Mouse (Mus musculus) MEL (cell line): ENCODE measurements around the gene Pgls.

Experiments used
- CHD1 ChIP-seq: IDR thresholded peaks from 2 replicates; pipeline ENCODE4 v1.6.1; 2012; ENCODE audit warnings: low read depth, mild to moderate bottlenecking, inconsistent platforms, low read length, improper control_type of control experiment
- EP300 ChIP-seq, 2 experiments: IDR thresholded peaks; 2 replicates each; pipeline ENCODE4 v1.6.1; 2011; ENCODE audit warnings: improper control_type of control experiment in 2 of 2, low read length in 2 of 2, low read depth in 1 of 2, mild to moderate bottlenecking in 1 of 2
- RCOR1 ChIP-seq: IDR thresholded peaks from 2 replicates; pipeline ENCODE4 v1.6.1; 2012; ENCODE audit warnings: low read depth, mild to moderate bottlenecking, inconsistent platforms, low read length, improper control_type of control experiment
- SMC3 ChIP-seq: IDR thresholded peaks from 2 replicates; pipeline ENCODE4 v1.6.1; 2011; ENCODE audit warnings: low read depth, low read length, improper control_type of control experiment
- USF2 ChIP-seq, 2 experiments: IDR thresholded peaks; 2 replicates each; pipeline ENCODE4 v1.6.1; 2011 to 2012; ENCODE audit warnings: improper control_type of control experiment in 2 of 2, low read length in 2 of 2, borderline replicate concordance in 1 of 2, inconsistent platforms in 1 of 2, low read depth in 1 of 2, mild to moderate bottlenecking in 1 of 2; ENCODE audit not compliant: insufficient read depth in 1 of 2
- ZNF384 ChIP-seq: IDR thresholded peaks from 2 replicates; pipeline ENCODE4 v1.6.1; 2012; ENCODE audit warnings: low read depth, mild to moderate bottlenecking, inconsistent platforms, low read length, improper control_type of control experiment

DNA sequence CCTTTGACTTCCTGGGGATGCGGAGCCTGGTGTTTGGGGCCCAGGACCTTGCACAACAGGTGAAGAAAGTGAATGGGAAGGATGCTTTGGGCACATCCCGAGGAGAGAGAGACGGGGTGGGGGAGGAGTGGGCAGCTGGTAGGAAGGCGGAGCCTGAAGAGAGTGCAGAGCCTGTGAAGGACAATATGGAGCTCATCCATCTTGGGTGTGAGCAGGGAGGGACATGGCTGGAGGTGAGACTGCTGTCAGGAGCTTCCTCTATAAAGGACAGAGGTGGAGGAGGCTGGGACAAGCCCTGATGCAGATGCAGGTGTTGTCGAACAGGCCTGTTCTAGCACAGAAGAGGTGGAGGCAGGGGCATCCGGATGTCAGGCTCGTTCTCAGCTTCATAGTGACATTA, 12.0 kb downstream of the Pgls start:
- TF ChIP-seq CHD1 = no peak
- no peak for TF ChIP-seq EP300 (IDR thresholded peaks at IDR 0.05; ENCODE audit: low read depth in 1 of 2, low read length in 2 of 2)
- TF ChIP-seq RCOR1 = no peak
- TF ChIP-seq ZNF384 = no peak
- TF ChIP-seq SMC3 = no peak
- no peak for TF ChIP-seq USF2 (IDR thresholded peaks at IDR 0.05; ENCODE audit: borderline replicate concordance in 1 of 2, insufficient read depth in 1 of 2, low read depth in 1 of 2, low read length in 2 of 2)
